Mouse (Mus musculus): ENCODE measurements around the gene Inpp5d. TPM values are rescaled to one million over a fixed set of nuclear protein-coding genes. Genes with fewer than 3 reads are reported as not detected.

Gene Inpp5d
- polyA plus RNA-seq, 1 experiment from 2014 or later: 13.6 TPM

DNA sequence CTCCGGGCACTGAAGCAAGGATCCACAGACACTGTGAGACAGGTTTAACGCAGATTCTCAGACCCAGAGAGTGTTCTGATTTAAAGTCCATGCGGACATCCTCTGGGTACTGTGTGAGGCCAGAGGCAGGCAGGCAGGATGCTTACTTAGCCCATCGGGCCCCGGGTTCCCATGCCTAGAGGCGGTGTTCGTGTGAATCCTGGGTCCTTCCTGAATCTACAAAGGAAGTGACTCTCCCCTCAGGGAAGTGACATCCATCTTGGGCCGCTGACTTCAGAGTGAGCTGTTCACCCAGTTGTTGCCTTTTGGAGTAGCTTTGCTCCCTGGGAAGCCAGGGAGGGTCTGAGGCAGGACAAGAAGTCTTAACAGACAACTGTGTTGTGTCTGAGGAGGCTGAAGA lies 19.6 kb downstream of the Inpp5d start:
- DNase-seq (ENCODE audit: low spot score) (peak; percentile 38), ATAC-seq (peak; percentile 56)
- TF ChIP-seq CTCF (IDR thresholded peaks at IDR 0.05): no peak
- 0 out of 2 replicates have a peak, but pooled peaks have one; percentile 33 for TF ChIP-seq EP300 (IDR thresholded peaks at IDR 0.05)
- no peak overlapping the region for H3K4me3 ChIP-seq (ENCODE audit: low read depth, low read length)
- no peak overlapping the region for H3K4me2 ChIP-seq (replicated peaks; ENCODE audit: low read depth, low read length)
- H3K36me3 ChIP-seq (ENCODE audit: insufficient read depth, low read length): no peaks in the 10 kb centered on the region
- peaks cover 4% of the 10 kb centered on the region; the same call in 1 of the 2 replicates for H3K4me1 ChIP-seq (ENCODE audit: insufficient read depth, low read depth, low read length)
- H3K27ac ChIP-seq (ENCODE audit: low read length): peak overlapping the region; percentile 92
- WGBS: 58% methylated on average over 8 of the region's 8 CpGs
- no peaks in the 10 kb centered on the region for H3K27me3 ChIP-seq (replicated peaks; ENCODE audit: insufficient read depth, low read length)
- no peaks in the 10 kb centered on the region for H3K9me3 ChIP-seq (ENCODE audit: low read length)
- H3K9ac ChIP-seq (replicated peaks; ENCODE audit: low read depth): 0 out of 2 replicates have a peak overlapping the region, but pooled peaks have one; percentile 19

DNA sequence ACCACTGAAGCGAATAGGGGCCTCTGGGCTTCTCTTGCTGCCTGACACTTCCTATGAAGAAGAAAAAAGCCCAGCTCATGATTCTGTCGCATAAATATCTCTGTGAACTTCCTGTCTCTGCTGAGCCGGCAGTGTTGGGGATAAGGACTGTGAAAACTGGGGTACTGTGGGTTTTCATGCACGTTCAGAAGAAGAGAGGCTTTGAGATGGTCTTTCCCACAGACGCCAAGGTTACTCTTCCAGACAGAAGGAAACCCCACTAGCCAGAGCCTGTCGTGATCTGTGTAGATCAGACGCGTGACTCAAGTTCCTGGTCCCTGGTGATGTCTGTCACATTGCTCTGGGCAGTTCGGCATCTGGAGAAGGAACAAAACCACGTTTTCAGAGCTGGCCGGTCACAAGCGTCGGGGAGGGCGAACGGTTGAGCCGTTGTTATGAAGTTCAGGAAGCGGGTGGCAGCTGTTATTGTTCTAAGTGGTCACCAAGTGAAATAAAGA lies 20.1 kb downstream of the Inpp5d start:
- no peaks in the 10 kb centered on the region for H3K9me3 ChIP-seq (ENCODE audit: low read length)
- WGBS: 36% methylated on average over 17 of the region's 17 CpGs
- peak; percentile 78 for DNase-seq (ENCODE audit: low spot score)
- ATAC-seq: peak; percentile 86
- TF ChIP-seq EP300 (IDR thresholded peaks at IDR 0.05): peak; percentile 87
- TF ChIP-seq CTCF (IDR thresholded peaks at IDR 0.05): no peak
- no peaks in the 10 kb centered on the region for H3K27me3 ChIP-seq (replicated peaks; ENCODE audit: insufficient read depth, low read length)
- H3K4me2 ChIP-seq (replicated peaks; ENCODE audit: low read depth, low read length): no peak overlapping the region
- H3K36me3 ChIP-seq (ENCODE audit: insufficient read depth, low read length): no peaks in the 10 kb centered on the region
- H3K4me3 ChIP-seq (ENCODE audit: low read depth, low read length): no peak overlapping the region
- H3K4me1 ChIP-seq (ENCODE audit: insufficient read depth, low read depth, low read length): peaks cover 4% of the 10 kb centered on the region; the same call in 1 of the 2 replicates
- peak overlapping the region; percentile 92 for H3K27ac ChIP-seq (ENCODE audit: low read length)
- 0 out of 2 replicates have a peak overlapping the region, but pooled peaks have one; percentile 19 for H3K9ac ChIP-seq (replicated peaks; ENCODE audit: low read depth)

DNA sequence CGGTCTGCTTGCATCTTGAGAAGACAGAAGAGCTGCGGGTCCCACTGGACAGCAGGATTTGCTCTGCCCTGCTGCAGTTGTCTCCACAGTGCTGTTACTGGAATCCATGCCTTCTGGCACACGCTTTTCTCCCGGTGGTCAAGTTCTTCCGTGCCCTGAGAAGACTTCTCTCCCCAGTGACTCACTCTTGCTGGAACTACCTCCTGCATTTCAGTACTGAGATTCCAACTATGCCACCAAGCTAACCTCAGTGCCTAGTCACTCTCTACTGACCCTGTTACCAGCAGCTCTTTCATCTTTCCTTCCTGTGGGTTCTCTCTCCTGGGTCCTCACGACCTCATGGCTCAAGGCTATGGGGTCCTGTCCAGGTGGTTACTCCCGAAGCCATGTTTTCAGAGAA lies 22.9 kb downstream of the Inpp5d start:
- no peak overlapping the region for H3K27ac ChIP-seq (ENCODE audit: low read length)
- no peak overlapping the region for H3K4me3 ChIP-seq (ENCODE audit: low read depth, low read length)
- 81% methylated on average over 7 of the region's 7 CpGs for WGBS
- H3K9ac ChIP-seq (replicated peaks; ENCODE audit: low read depth): no peak overlapping the region
- no peaks in the 10 kb centered on the region for H3K36me3 ChIP-seq (ENCODE audit: insufficient read depth, low read length)
- DNase-seq (ENCODE audit: low spot score) (no peak), ATAC-seq (no peak)
- no peak overlapping the region for H3K4me2 ChIP-seq (replicated peaks; ENCODE audit: low read depth, low read length)
- peaks cover 4% of the 10 kb centered on the region; the same call in 1 of the 2 replicates for H3K4me1 ChIP-seq (ENCODE audit: insufficient read depth, low read depth, low read length)
- TF ChIP-seq CTCF (IDR thresholded peaks at IDR 0.05): no peak
- no peak for TF ChIP-seq EP300 (IDR thresholded peaks at IDR 0.05)
- no peaks in the 10 kb centered on the region for H3K9me3 ChIP-seq (ENCODE audit: low read length)
- no peaks in the 10 kb centered on the region for H3K27me3 ChIP-seq (replicated peaks; ENCODE audit: insufficient read depth, low read length)

DNA sequence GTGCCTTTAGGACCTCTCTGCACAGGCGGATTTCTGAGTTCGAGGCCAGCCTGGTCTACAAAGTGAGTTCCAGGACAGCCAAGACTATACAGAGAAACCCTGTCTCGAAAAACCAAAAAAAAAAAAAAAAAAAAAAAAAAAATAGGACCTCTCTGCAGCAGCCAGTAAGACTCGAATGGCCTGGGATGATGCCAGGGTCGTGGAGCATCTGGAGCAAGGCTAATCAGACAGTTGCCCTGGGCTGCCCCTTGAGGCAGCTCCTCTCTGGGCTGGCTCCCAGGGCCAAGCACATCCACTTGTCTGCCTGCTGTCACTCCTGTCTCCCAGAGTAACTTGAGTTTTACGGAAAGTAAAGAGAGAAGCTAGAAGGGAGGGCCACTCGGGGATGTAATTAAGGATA lies 24.9 kb downstream of the Inpp5d start:
- Histone ChIP-seq H3K4me2 (replicated peaks; ENCODE audit: low read depth, low read length) (no peak overlapping the region), H3K4me1 (ENCODE audit: insufficient read depth, low read depth, low read length) (peaks cover 1% of the 10 kb centered on the region; the same call in 1 of the 2 replicates), H3K9me3 (ENCODE audit: low read length) (no peaks in the 10 kb centered on the region), H3K4me3 (ENCODE audit: low read depth, low read length) (no peak overlapping the region), H3K27me3 (replicated peaks; ENCODE audit: insufficient read depth, low read length) (no peaks in the 10 kb centered on the region), H3K9ac (replicated peaks; ENCODE audit: low read depth) (no peak overlapping the region), H3K27ac (ENCODE audit: low read length) (peak overlapping the region; percentile 14; the same call in 1 of the 2 replicates), H3K36me3 (ENCODE audit: insufficient read depth, low read length) (no peaks in the 10 kb centered on the region)
- 67% methylated on average over 7 of the region's 7 CpGs for WGBS
- ATAC-seq: no peak
- DNase-seq (ENCODE audit: low spot score): no peak
- TF ChIP-seq EP300 (IDR thresholded peaks at IDR 0.05) (no peak), CTCF (IDR thresholded peaks at IDR 0.05) (no peak)

DNA sequence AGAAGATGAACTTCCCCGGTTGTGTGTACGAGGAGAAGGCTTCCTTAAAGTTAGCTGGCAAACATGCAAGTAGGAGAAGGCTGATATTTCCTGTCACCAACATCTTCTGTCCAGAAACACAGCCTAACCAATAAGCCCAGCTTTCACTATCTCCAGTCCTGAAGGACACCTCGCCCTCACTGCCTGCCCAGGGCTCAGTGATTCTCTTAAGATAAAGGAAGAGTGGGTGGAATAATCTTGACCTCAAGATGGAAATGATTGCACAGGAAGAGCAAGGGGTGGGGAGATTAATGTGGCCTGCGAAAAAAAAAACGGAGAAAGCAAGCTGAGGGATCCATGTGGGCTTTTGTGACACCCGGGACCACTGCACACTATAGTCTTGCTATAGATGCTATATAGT lies 25.6 kb downstream of the Inpp5d start:
- Histone ChIP-seq H3K4me1 (ENCODE audit: insufficient read depth, low read depth, low read length) (no peaks in the 10 kb centered on the region; the same call in 1 of the 2 replicates), H3K4me2 (replicated peaks; ENCODE audit: low read depth, low read length) (no peak overlapping the region), H3K4me3 (ENCODE audit: low read depth, low read length) (no peak overlapping the region), H3K27me3 (replicated peaks; ENCODE audit: insufficient read depth, low read length) (no peaks in the 10 kb centered on the region), H3K9me3 (ENCODE audit: low read length) (no peaks in the 10 kb centered on the region), H3K36me3 (ENCODE audit: insufficient read depth, low read length) (no peaks in the 10 kb centered on the region), H3K27ac (ENCODE audit: low read length) (peak overlapping the region; percentile 14; the same call in 1 of the 2 replicates), H3K9ac (replicated peaks; ENCODE audit: low read depth) (no peak overlapping the region)
- 57% methylated on average over 6 of the region's 6 CpGs for WGBS
- ATAC-seq (peak; percentile 37; the same call in 1 of the 2 replicates), DNase-seq (ENCODE audit: low spot score) (no peak)
- no peak for TF ChIP-seq CTCF (IDR thresholded peaks at IDR 0.05)
- TF ChIP-seq EP300 (IDR thresholded peaks at IDR 0.05): no peak

DNA sequence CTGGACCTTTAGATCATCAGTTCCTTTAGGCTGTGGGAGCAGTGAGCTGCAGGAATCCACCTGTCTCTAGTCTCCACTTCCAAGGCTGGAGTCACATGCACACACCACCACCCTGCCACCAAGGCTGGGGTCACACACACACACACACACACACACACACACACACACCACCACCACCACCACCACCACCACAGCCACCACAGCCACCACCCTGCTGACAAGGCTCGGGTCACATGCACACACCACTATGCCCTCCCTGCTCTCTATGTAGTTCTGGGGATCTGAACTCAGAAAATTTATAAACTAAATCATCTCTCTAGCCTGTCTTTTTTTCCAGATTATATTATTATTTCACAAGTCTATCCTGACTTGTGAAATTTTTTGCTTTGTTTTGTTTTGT lies 27.7 kb downstream of the Inpp5d start:
- Histone ChIP-seq H3K4me3 (ENCODE audit: low read depth, low read length) (no peak overlapping the region), H3K27ac (ENCODE audit: low read length) (no peak overlapping the region), H3K4me1 (ENCODE audit: insufficient read depth, low read depth, low read length) (no peaks in the 10 kb centered on the region; the same call in 1 of the 2 replicates), H3K4me2 (replicated peaks; ENCODE audit: low read depth, low read length) (no peak overlapping the region), H3K9ac (replicated peaks; ENCODE audit: low read depth) (no peak overlapping the region), H3K9me3 (ENCODE audit: low read length) (no peaks in the 10 kb centered on the region), H3K36me3 (ENCODE audit: insufficient read depth, low read length) (no peaks in the 10 kb centered on the region), H3K27me3 (replicated peaks; ENCODE audit: insufficient read depth, low read length) (no peaks in the 10 kb centered on the region)
- 75% methylated on average over 1 of the region's 1 CpGs for WGBS
- TF ChIP-seq CTCF (IDR thresholded peaks at IDR 0.05) (no peak), EP300 (IDR thresholded peaks at IDR 0.05) (no peak)
- DNase-seq (ENCODE audit: low spot score): no peak
- no peak for ATAC-seq
